Mouse (Mus musculus): ENCODE measurements around the gene Mybbp1a.

GRCm38 (mm10) chr11:72475408-72475807 is 34.3 kb downstream of the Mybbp1a start:
- TF ChIP-seq GATA1 (IDR thresholded peaks at IDR 0.05; ENCODE audit: borderline replicate concordance, low read length) (no peak), FLI1 (IDR thresholded peaks at IDR 0.05; ENCODE audit: low read length) (no peak)

Data from megakaryocyte, embryonic 14.5 days (primary cell).